Mouse (Mus musculus): ENCODE data around the gene Sh2b1.
A peak's percentile ranks its signal among the peaks of the same experiment; 100 is the strongest.

The Sh2b1 gene

DNA sequence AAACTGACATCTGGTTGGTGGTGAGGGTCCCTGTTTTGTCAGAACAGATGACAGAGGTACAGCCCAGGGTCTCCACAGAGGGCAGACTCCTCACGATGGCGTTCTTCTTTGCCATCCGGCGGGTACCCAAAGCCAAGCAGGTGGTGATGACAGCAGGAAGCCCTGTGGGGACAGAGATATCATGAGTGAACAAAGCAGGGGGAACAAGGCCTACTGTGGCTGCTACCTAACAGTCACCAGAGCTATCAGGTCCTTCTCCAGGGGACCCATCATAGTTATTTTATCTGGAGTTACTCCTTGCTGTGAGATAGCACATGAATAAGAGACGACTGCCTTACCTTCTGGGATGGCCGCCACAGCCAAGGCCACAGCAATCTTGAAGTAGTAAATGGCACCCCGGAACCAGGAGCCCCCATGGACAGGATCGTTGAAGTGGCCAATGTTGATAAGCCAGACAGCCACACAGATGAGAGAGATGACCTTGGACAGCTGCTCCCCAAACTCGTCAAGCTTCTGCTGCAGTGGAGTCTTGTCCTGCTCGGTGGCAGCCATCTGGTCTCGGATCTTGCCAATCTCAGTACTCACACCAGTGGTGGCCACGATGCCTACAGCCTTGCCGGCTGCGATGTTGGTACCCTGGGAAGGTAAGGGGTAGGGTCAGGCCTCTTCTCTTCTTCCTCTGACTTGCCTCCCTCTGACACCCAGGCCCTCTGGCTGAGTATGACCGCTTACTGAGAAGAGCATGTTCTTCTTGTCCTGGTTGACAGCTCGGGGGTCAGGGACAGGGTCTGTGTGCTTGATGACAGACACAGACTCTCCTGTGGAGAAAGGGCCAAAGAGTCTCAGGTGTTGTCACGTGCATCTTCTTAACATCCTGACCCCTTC, 18.6 kb downstream of the Sh2b1 start:
- DNase-seq (ENCODE audit: low spot score) = no peak

- DNase-seq (ENCODE audit: low spot score) = no peak
Measured at GRCm38 (mm10) chr7:126455242-126455641, 20.0 kb downstream of the Sh2b1 start.

GRCm38 (mm10) chr7:126453861-126454260, 21.4 kb downstream of the Sh2b1 start:
- DNase-seq (ENCODE audit: low spot score) = no peak

DNA sequence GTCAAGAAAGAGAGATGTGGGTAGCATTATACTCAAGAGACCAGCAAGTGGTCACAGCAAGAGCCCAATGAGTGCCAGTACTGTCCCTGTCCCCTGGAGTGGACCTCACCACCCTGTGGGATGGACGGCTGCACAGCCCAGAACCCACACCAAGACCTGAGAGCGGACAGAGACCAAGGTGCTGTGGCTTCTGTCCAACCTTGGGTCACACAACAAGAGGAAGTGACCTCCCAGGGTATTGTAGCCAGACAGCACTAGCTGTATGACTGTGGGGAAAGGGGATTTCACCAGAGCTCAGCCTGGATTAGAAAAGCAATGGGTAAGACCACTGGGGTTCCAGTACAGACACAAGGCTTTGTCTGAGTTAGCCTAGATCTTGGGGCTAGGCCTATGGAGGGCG, 23.0 kb downstream of the Sh2b1 start:
- no peak for DNase-seq (ENCODE audit: low spot score)

GRCm38 (mm10) chr7:126450641-126451040, 24.6 kb downstream of the Sh2b1 start:
- DNase-seq (ENCODE audit: low spot score) = no peak

DNA sequence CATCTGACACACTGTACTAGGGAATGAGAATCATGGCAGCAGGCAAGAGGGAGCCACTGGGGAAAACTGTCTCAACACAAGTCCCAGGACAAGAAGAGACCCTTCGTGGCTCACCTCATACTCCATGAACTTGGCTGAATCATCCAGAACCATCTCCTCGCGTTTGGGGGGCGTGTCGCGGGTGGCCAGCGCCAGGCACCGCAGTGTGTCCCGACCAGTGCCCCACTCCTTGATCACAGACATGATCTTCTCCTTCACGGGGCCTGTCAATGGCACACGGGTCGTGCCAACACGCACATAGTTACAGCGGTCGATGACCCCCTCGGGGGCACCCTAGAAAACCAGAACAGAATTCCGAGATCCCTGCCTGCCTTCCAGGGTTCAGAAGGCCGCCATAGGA, 25.2 kb downstream of the Sh2b1 start:
- DNase-seq (ENCODE audit: low spot score) = no peak

- no peak for DNase-seq (ENCODE audit: low spot score)
Measured at GRCm38 (mm10) chr7:126448481-126448880, 26.7 kb downstream of the Sh2b1 start.

- no peak for DNase-seq (ENCODE audit: low spot score)
Measured at GRCm38 (mm10) chr7:126446217-126446616, 29.0 kb downstream of the Sh2b1 start.

DNA sequence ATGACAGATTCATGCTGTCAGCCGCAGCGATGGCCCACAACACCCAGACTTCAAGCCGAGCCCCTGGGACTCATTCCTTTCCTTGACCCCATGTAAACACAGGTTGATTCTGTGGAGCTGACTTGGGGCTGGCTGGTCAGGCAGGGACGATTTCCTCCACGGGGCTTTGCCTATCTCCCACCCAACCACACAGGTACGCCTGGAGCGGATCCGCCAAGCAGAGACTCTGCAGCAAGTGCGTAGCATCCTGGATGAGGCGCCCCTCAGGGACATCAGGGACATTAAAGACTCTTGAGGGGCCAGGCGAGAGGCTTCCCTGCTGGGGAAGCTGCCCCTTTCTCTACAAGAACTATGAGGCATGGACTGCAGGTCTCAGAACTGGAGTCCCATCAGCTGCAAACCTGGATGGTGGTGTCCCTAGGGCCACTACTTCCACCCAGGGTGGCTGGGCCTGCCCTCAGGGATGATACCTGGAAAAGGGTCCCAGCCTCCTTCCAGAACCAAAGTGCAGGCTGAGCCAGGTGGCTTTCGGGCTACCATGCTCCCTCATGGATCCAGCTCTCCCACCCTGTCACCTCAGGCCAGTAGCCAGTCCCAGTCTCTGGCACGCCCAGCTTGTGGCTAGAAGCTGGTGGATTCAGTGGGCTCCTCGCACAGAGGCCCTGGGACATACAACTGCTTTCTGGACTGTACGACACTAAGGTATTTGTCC, 30.0 kb downstream of the Sh2b1 start:
- no peak for DNase-seq (ENCODE audit: low spot score)

DNA sequence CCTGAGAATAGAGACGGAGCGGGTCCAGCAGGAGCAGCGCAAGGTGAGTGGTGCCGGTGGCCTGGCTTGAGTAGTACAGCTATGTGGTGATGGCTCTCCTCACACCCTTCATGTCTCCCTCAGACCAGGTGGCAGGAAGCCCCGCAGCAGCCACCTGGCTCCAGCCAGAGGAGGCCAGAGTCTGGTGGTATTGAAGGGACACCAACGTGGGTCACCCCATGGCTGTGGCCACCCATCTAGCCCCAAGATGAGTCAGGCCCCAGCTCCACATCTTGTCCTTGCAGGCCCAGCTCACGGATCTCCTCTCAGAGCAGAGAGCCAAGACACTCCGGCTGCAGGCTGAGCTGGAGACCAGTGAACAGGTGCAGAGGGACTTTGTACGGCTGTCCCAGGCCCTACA, 30.7 kb downstream of the Sh2b1 start:
- DNase-seq (ENCODE audit: low spot score) = no peak

- no peak for DNase-seq (ENCODE audit: low spot score)
Measured at GRCm38 (mm10) chr7:126443997-126444396, 31.2 kb downstream of the Sh2b1 start.

DNA sequence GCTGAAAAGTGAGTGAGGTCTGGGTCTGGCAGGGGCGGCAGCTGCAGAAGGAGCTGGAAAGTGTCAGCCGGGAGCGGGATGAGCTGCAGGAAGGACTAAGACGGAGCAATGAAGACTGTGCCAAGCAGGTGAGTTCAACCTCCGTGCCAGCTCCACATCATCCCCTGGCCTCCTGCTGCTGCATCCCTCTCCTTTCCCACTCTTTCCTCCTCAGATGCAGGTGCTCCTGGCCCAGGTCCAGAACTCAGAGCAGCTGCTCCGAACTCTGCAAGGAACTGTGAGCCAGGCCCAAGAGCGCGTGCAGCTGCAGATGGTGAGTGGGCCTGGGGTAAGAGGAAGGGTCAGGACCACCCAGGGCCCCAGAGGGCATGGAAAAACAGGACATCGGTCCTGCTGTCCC, 35.1 kb downstream of the Sh2b1 start:
- no peak for DNase-seq (ENCODE audit: low spot score)

DNA sequence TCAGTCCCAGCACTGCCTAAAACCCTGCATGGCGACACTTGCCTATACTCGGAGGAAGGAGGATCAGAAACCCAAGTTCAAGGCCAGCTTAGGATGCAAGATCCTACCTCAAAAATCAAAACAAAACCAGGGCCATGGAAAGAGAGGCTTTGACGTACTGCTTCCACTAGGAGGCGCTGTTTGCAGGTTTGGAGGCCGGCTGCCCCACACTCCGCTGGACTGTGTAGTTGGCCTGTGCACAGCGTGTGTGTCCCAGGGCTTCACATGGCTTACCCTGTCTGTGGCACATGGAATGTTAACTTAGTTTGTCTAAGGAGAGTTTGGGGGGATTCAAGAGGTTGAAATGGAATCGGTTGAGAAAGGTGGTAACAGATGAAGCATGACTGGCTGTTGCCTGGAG, 38.4 kb downstream of the Sh2b1 start:
- peak; percentile 15 for DNase-seq (ENCODE audit: low spot score)

DNA sequence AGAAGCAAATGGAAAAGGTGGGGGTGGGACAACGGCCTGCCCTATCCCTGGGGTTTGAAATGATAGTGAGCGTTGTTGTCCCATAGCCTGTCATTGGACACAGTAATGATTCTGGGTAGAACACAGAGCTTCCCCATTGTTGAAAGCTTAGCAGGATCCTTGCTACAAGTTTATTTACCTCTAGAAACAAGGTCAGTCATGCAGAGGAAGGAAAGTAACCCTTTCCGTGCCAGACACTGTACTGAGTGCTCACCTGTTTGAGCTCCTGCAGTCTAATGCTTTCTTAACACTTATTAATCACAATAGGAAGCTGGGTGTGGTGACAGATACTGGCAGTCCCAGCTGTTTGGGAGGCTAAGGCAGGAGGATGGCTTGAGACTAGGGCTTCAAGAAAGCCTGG, 39.4 kb downstream of the Sh2b1 start:
- DNase-seq (ENCODE audit: low spot score) = no peak

- DNase-seq (ENCODE audit: low spot score) = no peak
Measured at GRCm38 (mm10) chr7:126434726-126435125, 40.5 kb downstream of the Sh2b1 start.

- DNase-seq (ENCODE audit: low spot score) = no peak
Measured at GRCm38 (mm10) chr7:126430167-126430566, 45.1 kb downstream of the Sh2b1 start.

DNA sequence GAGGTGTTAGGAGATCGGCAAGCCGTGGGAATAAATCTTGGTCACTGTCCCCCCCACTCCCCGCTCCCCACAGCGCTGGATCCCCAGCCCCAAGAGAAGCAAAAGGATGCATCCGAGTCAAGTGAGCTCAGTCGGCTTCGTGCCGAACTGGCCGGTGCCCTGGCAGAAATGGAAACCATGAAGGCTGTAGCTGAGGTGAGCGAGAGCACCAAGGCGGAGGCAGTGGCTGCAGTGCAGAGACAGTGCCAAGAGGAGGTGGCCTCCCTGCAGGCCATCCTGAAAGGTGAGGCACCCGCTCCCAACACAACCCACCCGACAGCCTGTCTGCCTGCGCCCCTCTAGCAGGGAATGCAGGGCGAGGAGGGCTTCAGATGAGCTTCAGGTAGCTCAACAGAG, 45.7 kb downstream of the Sh2b1 start:
- no peak for DNase-seq (ENCODE audit: low spot score)

- peak; percentile 88 for DNase-seq (ENCODE audit: low spot score)
Measured at GRCm38 (mm10) chr7:126428631-126429502, 46.4 kb downstream of the Sh2b1 start, which contains the start of gene Rabep2. TSS of gene Rabep2 (plus strand) at chr7:126428759.

GRCm38 (mm10) chr7:126428154-126428553, 47.1 kb downstream of the Sh2b1 start:
- DNase-seq (ENCODE audit: low spot score) = no peak

- DNase-seq (ENCODE audit: low spot score) = no peak
Measured at GRCm38 (mm10) chr7:126427323-126427860, 47.8 kb downstream of the Sh2b1 start.

- DNase-seq (ENCODE audit: low spot score) = no peak
Measured at GRCm38 (mm10) chr7:126424161-126424560, 51.1 kb downstream of the Sh2b1 start.

GRCm38 (mm10) chr7:126421756-126422155, 53.5 kb downstream of the Sh2b1 start:
- DNase-seq (ENCODE audit: low spot score) = no peak
